Mouse (Mus musculus) adrenal gland, adult (tissue): ENCODE results near the gene Man2a1.

Experiments
- DNase-seq, 2 experiments: peaks; one replicate each; pipeline ENCODE4 v3.0.0; 2022 to 2023; ENCODE audit warnings: low spot score in 1 of 2; ENCODE audit not compliant: inconsistent age in 2 of 2

The Man2a1 gene

DNA sequence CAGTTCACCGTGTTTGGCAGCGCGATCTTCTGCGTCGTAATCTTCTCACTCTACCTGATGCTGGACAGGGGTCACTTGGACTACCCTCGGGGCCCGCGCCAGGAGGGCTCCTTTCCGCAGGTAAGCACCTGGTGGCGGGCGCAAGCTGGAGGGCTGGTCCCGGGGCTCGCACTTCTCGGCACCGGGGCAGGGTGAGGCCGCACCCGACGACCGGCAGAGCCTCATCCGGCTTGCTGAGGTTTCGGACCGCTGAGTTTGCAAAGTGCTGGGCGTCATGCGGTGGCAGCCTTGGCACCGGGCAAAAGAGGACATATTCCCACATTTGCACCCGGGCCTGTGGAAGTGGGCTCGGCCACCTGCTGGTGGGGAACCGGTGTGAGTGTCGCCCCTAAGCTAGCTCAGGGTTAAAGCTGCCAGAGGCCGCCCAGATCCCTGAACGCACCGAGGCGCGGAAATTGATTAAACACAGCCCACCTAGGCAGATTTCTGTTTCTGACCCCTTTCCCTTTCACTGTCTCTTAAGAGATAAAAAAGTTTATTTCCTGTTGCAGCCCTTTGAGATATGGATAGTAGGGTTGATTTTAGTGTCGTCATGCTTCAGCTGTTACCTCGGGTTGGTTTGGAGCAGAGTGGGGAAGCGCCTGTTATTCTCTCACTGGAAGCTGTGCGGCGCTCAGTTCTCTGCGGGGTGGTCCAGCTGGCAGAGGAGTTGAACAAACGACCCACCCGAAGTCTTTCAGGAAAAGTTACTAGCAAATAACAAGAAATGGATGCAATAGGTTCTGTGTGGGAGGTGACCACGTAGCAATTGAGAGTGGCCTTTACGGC is 1.4 kb downstream of the Man2a1 start:
- peak; percentile 84 to 93 for DNase-seq

DNA sequence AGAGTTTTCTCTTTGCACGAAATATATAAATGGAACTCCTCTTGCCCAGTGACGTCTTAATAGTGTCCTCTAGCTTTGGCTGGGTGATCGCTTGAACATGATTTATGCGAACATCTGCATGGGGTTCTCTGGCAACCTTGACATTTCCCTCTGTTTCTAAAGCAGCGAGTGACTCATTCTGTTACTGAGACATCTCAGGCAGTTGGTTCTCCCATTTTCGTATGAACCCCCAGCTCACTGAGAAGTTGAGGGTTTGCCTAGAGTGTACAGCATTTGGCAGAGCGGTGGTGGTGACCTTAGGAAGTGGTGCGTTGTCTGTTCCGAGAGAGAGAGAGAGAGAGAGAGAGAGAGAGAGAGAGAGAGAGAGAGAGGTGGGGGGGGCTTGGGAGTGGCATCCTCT is 2.6 kb downstream of the Man2a1 start:
- peak; percentile 80 to 91 for DNase-seq

DNA sequence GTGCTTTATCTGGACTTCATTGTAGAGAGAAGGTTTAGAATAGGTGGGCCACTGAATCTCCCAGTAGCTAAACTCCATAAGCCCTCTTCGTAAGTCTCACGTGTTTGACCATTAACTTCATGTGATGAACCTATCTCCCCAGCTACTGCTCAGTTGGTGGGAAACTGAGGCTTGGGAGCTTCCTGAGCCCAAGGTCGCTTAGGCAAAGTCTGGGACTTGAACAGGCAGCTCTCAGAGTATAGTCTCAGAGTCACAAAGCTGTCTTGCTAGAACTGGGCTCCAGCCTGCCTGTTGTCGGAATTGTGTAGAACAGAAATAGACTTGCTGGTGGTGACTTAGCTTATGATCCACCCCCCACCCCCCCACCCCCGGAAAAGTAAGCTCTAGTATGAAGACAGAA is 3.0 kb downstream of the Man2a1 start:
- DNase-seq, result peak; percentile 28 to 68

DNA sequence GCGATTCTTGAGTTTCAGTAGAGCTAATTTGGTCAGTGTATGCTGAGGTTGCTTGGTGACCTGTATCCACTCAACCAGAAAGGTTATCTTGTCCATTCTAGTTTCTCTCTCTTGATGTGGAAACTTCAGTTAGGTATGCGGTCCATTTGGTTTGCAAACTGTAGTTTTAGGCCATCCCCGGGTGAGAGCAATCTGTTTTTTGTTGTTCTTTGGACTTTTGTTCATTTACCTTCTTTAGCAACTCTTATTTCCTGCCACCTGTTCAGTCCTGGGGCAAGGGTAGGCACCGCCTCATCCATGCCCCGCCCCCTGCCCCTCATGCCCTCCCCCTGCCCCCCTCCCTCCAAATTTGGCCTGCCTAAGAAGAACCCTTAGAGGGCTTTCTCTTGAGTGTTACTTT is 3.6 kb downstream of the Man2a1 start:
- no peak for DNase-seq

DNA sequence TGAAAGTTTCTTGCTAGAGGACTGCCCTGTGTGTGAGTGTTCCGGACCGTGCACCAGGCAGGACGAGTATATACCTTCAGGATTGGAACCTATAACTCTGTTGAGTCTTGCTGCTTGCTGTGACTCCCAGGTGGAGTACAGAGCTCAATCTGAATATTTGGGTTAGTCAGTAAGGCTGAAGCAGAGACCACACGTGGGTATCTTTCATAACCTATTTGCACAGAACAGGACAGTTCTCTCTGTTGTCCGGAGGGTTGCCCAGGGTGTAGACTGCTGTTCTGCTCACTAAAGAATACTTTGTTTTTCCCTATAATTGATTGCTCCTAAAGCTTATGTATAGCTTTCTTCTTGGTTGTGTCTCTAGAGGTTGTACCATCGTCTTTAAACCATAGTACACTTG is 7.7 kb downstream of the Man2a1 start:
- no peak for DNase-seq

DNA sequence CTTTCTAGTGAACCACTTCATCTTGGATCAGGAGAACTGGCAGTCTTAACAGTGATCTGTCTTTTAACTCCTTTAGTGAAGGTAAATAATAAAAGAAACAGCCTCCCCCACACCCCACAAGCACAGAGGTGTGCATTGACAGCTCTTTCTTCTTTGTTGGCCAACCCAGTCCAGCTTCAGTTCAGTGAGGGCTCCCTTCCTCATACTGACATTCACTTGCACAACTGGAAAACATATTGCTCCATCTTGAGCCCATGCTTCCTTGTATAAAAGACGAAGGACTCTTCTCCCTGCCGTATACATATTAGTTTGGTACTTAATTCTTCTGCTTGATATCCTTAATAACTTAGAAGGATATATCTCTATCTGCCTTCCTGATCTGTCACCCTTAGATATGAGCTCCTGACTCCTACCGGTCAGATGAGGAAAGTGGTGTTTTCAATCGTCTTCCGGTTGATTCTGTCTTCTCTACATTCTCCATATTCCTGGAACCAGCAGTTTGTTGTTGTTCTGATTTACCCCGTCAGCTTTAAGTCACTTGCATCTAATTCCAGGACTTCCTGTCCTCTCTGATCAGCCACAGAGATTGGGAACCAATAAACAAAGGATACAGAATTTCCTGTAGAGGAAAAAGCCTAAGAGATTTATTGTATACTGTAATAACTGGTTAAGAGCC is 8.5 kb downstream of the Man2a1 start:
- DNase-seq, result no peak

DNA sequence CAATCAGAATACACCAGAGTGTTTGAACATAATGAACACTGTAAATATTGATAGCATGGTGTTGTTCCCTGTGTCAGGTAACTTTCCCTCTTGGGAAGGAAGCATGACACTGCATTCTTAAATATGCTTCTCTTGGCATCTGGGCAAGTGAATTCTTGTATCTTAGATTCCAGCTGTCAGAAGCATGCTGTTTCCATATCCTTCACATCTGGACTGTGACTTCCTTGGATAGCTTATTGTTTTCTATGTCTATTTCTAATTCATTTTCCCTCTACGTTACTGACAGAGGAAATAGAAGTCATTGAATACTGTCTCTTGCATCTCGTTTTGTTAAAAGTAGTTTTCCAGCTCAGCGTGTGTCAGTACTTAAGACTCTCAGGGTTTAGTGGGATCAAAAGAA is 9.2 kb downstream of the Man2a1 start:
- DNase-seq, result peak in 1 of 2 experiments; percentile 28

DNA sequence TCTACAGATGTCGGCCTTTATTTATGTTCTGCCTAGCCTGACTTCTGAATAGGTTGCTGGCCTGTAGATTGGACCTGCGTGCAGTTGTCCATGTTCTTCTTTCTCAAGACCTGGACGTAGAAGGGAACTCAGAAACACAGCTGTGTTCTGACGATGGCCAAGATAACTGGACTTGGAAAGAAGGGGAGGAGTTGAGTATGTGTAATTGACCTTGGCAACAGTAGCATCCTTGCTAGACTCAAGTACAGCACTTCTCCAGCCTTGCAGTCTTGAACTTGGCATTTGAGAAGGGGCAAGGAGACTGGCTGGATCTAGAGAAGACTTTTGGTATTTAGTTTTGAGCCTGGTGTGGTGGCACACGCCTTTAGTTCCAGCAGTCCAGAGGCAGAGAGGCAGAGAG is 10.9 kb downstream of the Man2a1 start:
- peak in 1 of 2 experiments; percentile 79 for DNase-seq

DNA sequence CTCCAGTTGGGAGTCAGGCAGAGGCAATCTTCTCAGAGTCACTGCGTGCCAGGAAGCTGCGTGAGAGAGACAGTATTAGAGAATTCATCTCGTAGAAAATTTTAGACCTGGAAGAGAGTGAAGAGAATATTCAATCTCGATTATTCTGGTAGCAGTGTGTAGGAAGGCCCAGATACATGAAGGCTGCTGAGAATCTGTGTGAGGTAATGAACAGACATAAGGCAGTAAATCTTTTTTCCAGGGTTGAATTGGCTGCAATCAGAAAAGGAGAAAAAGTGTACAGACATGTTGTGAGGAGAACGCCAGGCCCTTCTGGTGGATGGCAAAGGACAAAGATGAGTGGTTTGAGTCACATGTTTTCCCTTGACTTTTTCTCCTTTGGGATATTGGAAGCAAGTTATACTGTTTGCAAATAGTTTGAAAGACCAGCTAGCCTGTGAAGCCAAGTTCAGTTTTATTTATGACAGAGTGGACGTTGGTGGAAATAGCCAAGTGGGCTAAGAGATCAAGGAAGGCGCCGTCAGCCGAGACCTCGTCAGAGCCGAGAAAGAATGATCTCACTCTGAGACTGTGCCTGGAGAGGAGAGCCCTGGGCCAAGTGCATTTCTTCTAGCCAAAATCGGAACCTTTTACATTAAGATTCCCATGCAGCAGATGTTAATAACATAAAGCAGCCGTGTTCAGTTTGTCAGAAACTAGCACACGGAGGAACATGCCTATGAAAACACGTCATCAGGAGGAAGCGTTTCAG is 11.8 kb downstream of the Man2a1 start:
- peak; percentile 84 to 93 for DNase-seq

DNA sequence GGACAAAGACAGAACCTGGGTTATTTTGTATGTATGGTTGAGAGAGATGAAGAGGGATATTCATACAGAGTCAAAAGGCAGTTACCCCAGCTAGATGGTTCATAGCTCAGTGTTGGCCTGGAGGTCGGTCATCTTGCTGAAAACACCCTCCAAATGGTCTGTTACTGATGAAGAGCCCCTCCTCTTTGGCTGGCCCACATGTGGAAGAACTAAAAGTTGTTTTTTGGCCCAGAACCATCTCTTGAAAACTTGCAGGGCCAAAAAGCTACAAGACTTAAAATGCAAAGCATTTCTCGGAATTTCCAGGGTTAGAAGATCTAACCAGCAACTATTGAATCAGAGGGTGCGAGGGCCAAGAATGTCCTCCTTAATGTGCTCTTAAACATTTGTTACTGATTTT is 12.4 kb downstream of the Man2a1 start:
- no peak for DNase-seq

DNA sequence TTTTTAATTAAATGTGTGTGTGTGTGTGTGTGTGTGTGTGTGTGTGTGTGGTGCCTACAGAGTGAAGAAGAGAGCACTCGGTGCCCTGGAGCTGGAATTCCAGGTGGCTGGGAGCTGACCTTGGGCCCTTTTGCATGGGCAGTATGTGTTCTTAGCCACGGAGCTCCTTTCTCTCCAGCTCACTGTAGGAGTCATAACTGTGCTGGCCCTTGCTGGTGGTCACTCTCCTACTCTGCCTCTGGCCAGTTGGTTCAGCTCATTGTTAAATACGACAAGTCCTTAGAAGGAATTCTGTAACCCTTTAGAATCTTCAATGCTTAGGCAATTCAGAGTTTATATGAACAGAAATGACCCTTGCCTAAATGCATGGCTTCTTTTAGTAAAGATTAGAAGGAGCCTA is 12.8 kb downstream of the Man2a1 start:
- peak; percentile 48 to 56 for DNase-seq

DNA sequence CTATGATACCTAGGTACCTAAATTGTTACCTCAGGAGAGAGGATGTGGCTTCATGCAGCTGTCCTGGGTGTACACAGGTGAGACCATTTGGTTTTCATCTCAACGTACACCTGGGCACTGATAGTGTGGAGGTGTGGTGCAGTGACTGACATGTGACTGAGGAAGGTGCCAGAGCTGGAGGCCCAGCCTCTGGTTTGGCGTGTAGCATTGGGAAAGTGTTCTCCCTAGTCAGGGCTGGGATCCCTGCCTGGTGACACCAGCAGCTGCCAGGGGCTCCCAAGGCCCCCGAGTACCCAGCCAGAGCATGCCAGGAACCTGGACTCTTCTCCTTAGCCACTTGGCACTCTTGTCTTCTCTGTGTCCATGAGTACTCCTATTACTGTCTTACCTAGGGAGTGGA is 14.3 kb downstream of the Man2a1 start:
- no peak for DNase-seq

DNA sequence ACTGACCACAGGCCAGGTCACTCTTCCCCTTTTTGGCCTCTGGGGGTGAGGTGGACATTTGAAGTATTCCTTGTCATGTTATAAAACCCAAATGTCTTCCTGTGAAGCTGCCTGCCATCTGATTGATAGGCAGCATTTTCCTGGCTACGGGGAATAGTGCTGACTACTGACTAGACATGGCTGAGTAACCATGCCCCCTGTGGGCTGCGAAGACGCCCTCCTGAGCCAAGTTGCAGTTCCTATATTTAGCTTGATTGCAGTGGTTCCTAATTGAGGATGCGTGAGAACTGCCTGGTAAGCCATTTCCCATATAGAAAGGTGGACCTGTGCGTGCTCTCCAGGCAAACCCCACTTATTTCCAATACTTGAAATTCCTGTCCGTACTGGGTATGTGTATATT is 14.9 kb downstream of the Man2a1 start:
- DNase-seq, result no peak

DNA sequence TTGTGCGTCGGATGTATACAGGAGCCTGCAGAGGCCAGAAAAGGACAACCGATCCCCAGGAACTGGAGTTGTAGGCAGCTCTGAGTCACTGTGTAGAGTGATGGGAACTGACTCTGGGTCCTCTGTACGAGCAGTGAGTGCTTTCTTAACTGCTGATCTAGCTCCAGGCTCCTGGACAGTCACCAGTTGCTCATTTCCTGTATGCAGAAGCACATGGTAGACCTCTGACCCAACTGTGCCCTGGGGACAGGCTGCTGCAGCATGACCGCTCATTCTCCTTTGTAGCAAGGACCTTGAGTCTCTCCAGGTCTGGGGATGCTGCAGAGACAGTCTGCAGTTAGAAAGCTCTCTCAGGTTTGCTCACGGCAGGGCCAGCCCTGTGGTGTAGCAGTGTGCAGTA is 15.7 kb downstream of the Man2a1 start:
- peak in 1 of 2 experiments; percentile 65 for DNase-seq

DNA sequence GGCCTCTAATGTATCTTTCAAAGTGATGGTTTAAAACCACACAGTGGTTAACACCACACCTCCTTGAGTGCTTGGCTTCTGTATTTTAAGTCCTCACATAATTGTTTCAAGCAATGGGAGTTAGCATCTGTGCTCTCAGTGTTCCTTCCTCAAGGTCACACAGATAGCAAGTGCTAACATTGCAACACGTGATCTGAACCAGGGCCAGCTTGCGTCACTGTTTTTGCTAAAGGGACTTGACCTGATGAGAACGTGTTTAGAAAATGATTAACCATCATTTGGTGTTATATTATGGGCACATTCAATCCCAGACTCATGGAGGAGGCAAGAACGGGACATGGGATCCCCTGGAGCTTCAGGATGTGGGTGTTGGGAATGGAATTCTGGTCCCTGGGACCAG is 17.3 kb downstream of the Man2a1 start:
- peak; percentile 90 to 93 for DNase-seq

DNA sequence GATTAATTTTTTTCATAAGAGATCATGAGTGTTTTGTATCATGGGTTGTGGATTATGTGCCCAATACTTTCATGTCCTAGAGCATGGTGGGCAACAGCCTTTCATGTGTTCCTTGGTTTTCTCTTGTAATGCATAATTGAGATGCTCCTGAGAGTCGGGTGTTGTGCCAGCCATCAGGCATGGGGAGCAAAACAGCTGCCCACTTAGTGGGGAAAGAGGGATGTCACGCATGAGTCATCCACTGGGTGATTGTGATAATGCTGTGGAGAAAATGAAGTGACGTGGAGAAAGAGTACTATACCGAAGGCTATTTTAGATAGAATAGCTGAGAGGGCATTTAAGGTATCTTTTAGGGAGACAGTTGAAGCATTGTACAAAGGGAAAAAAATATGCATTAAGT is 18.5 kb downstream of the Man2a1 start:
- DNase-seq, result peak in 1 of 2 experiments; percentile 76

DNA sequence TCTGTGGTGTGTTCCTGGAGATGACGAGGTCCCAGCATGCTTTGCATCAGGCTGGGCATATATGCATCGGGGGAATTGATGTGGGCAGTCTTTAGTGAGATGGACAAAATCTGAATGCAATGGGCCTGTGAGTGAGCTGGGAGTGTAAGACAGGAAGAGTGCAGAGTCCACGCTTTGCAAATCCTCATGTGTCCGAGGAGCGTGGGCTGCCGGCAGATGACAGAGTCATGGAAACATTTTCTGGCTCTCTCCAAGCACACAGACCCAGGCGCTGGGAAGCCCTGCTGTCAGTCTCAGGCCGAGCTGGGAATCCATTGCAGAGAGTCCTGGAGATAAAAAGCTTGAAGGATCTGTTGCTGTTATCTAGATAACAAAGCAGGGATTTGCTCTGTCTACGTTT is 19.6 kb downstream of the Man2a1 start:
- no peak for DNase-seq

DNA sequence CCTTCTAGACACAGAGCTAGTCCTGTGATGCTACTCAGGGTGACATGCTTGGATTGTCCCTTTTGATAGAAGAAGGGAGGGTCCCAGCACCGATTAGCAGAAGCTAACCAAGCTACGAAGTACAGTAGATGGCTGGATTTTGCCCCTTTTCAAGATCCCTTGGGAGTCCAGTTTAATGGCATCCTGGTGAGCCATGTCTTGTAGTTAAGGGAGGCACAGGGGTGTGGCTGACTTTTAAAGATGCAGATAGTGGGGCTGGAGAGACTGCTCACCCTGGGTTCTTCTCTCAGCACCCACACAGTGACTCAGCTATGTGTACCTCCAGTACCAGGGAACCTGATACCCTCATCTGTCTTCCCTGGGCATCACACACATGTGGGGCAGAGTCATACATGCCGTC is 20.1 kb downstream of the Man2a1 start:
- no peak for DNase-seq

DNA sequence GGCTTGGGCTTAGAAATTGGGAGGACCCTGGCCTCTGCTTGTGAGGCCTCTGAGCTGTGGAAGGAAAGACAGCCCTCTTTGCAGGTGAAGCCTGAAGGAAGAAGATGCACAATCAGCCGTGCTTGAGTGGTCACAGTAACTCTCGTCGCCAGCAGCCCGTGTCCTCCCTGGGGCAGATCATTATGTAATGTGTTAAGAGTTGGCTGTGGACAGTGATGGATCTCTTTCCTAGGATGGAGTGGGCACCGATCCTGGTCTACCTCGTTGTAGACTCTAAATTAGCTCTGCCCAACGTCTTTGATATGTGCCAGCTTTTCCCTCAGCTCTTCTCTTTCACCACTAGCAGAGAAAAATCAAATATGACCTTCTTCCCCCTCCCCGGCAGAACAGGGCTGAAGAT is 20.7 kb downstream of the Man2a1 start:
- peak in 1 of 2 experiments; percentile 58 for DNase-seq

DNA sequence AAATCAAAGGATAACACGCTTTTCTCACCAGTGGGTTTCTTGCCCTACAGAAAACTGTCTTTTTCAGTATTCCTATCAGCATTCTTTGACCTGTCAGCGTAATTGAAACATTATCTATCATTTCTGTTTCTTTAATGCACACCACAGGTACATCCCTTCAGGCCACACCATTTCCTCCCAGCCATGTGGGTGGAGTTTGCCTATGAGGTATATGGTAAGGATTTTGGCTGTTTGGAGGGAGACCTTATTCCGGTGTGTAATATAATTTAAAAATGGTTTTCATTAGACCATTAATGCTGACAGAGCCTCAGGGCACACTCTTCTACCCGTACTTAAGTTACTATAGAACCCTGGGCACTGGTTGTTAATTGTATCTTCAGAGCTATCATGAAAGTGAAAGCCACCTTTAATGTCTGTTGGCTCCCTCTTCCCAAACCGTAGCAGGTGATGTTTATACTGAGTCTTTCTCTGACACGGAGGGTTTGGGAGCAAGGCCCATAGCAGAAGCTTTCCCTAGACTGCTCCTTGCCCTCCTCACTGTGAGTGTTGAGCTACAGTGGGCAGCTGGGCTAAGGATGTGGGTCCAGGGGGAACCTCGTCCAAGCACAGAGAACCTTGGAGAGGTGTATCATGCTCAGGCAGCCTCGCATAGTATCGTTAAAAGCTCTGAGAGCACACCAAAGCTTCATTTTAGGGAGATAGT is 21.3 kb downstream of the Man2a1 start:
- no peak for DNase-seq

DNA sequence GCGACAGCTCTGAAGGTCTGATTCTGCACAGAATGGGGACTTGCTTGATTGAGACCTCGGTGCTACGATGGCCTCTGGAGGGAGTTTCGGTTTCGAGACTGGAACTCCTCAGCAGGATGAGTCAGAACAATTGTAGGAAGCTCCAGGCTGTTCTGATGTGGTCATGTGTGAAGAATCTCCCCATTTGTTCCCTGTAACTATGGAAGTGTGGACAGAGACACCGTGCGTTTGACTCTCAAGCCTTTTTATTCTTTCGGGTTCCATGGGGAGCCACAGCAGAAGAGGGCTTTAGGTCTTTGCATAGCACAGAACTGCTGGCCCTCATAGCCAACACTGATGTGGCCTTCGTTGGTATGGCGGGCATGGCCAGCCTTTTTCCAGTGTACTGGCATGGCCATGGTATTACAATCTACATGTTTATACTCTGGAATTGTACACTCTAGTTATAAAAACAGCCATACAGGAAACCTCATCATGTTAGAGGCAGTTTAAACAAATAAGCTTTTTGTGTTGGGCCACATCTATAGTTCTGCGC is 21.9 kb downstream of the Man2a1 start:
- DNase-seq, result peak; percentile 70 to 88
